Mouse (Mus musculus) bone marrow, adult 2 months (tissue): ENCODE results near the gene Krtap4-7. TPM values are rescaled to one million over a fixed set of nuclear protein-coding genes. Genes with fewer than 3 reads are reported as not detected.
"Not testable (repeated sequence)": the region's sequence is repeated elsewhere in the genome, so short reads cannot be mapped to it uniquely, and the experiment has no call there.

Source experiments
- H3K27ac ChIP-seq: fragments of 200-500 bp; 2 replicates; pipeline ENCODE4 v1.5.1; 2012; ENCODE audit warnings: low read depth, mild to moderate bottlenecking, control low read depth, inconsistent platforms, low read length; ENCODE audit not compliant: control insufficient read depth, poor library complexity, insufficient read depth
- H3K4me1 ChIP-seq: fragments of 200-500 bp; 2 replicates; pipeline ENCODE4 v1.6.1; 2011; ENCODE audit warnings: low read length; ENCODE audit not compliant: control insufficient read depth, insufficient read depth
- H3K4me3 ChIP-seq: fragments of 200-500 bp; replicated peaks from 2 replicates; pipeline ENCODE3; 2011; ENCODE audit warnings: mild to moderate bottlenecking, low read depth, low read length, control low read depth; ENCODE audit not compliant: control insufficient read depth
- CTCF ChIP-seq: fragments of 200-500 bp; IDR thresholded peaks from 2 replicates; pipeline ENCODE4 v1.5.1; 2011; ENCODE audit warnings: low read length, control low read depth; ENCODE audit not compliant: control insufficient read depth, insufficient read depth
- POLR2A ChIP-seq: fragments of 200-500 bp; IDR thresholded peaks from 2 replicates; pipeline ENCODE4 v1.6.1; 2011; ENCODE audit warnings: low read depth, mild to moderate bottlenecking, control low read depth, low read length, borderline replicate concordance; ENCODE audit not compliant: control insufficient read depth
- WGBS: fragments of 180-500 bp; shearing (Covaris S2); methylation state at CpG from one replicate; pipeline ENCODE4 v1.1.7; 2018; 5-methylcytosine and 5-hydroxymethylcytosine counted together
- polyA plus RNA-seq: library from polyadenylated mRNA; stranded (reverse); fragments of >200 nt; gene quantifications from 2 replicates; pipeline ENCODE4 v1.2.4, GENCODE M21; 2011; ENCODE audit warnings: low replicate concordance; ENCODE audit not compliant: missing spikeins, insufficient read depth, insufficient read length

Krtap4-7 gene
- polyA plus RNA-seq, result not detected in 2 replicates

DNA sequence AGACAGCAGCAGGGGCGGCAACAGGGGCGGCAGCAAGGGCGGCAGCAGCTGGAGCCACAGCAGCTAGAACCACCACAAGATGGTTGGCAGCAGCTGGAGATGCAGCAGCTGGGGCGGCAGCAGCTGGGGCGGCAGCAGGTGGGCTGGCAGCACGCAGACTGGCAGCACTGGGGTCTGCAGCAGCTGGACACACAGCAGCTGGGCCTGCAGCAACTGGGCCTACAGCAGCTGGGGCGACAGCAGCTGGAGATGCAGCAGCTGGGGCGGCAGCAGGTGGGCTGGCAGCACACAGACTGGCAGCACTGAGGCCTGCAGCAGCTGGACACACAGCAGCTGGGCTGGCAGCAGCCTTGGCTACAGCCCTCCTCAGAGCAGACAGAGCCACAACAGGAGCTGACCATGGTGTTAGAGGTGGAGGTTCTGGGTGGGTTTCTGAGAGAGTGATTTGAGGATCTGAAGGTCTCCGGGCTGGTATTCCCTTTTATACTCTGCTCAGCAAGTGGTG is at the start of gene Krtap4-7:
Gene Krtap4-7, minus strand, starts transcription at position 455 of the 505 bp plus-strand sequence.
- 70% methylated on average over 9 of the region's 9 CpGs for WGBS
- not testable (repeated sequence) for H3K27ac ChIP-seq, H3K4me1 ChIP-seq, H3K4me3 ChIP-seq

DNA sequence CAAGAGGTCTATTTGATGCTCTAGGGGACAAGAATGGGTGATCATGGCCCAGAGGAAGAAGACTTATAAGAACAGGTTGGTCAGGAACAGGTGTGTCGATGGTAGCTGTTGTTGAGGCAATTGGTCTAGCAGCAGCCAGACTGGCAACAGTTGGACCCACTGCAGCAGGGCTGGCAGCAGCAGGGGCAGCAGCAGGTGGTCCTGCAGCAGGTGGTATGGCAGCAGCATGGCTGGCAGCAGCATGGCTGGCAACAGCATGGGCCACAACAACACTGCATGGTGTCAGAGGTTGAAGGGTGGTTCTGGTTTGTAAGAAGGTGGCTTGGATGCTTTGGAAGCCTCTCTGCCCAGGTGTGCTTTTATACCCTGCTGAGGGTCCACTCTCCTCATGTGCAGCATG is 46.6 kb upstream of the Krtap4-7 start, which contains the start of gene Gm14190:
Gene Gm14190, minus strand, starts transcription at position 278 of the 400 bp plus-strand sequence.
- no peaks in the 10 kb centered on the region for H3K4me1 ChIP-seq
- no peak within 1 kb of the TSS for H3K4me3 ChIP-seq
- no peak for TF ChIP-seq CTCF
- no peak for TF ChIP-seq POLR2A
- 86% methylated on average over 1 of the region's 1 CpGs for WGBS
- H3K27ac ChIP-seq, result no peak within 1 kb of the TSS

DNA sequence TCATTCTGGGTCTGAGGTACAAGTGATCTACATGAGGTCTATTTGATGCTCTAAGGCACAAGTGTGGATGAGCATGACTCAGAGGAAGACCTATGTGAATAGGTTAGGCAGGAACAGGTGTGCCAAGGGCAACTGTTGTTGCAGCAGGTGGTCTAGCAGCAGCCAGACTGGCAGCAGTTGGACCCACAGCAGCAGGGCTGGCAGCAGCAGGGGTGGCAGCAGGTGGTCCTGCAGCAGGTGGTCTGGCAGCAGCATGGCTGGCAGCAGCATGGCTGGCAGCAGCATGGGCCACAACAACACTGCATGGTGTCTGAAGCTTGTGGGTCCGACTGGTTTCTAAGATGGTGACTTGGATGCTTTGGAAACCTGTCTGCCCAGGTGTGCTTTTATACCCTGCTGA is 41.3 kb upstream of the Krtap4-7 start:
- H3K4me1 ChIP-seq, H3K27ac ChIP-seq, H3K4me3 ChIP-seq: not testable (repeated sequence)
- WGBS, result 60% methylated on average over 1 of the region's 1 CpGs

DNA sequence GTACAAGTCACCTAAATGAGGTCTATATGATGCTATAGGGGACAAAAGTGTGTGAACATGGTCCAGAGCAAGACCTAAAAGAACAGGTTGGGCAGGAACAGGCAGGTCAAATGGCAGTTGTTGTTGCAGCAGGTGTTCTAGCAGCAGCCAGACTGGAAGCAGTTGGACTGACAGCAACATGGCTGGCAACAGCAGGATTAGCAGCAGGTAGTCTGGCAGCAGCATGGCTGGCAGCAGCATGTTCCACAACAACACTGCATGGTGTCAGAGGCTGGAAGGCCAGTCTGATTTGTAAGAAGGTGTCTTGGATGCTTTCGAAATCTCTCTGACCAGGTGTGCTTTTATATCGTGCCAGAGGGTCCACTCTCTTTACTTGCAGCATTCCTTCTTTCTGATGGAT is 39.6 kb upstream of the Krtap4-7 start:
- no peak overlapping the region for H3K27ac ChIP-seq
- no peak for TF ChIP-seq POLR2A
- TF ChIP-seq CTCF, result no peak
- no peaks in the 10 kb centered on the region; the same call in 1 of the 2 replicates for H3K4me1 ChIP-seq
- H3K4me3 ChIP-seq, result no peak overlapping the region
- 72% methylated on average over 2 of the region's 2 CpGs for WGBS

DNA sequence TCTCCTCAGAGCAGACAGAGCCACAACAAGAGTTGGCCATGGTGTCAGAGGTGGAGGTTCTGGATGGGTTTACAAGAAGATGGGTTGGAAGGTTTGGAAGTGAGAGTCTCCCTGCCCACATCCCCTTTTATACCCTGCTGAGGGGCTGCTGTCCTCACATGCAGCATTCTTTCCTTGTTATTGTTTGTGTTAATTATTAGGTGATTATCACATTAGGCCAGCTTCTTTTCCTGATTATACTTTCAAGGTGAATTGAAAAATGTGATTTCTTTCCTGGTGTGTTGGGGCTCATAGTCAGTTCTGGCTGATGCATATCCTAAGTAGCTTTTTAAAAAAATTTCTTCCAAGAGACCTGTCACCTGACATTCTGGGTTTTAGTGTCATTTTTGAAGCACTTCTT is 22.0 kb upstream of the Krtap4-7 start, which contains the start of gene Krtap4-6:
Gene Krtap4-6, minus strand, starts transcription at position 101 of the 400 bp plus-strand sequence.
- no peaks in the 10 kb centered on the region for H3K4me1 ChIP-seq
- H3K27ac ChIP-seq, result no peak within 1 kb of the TSS
- TF ChIP-seq POLR2A (no peak), CTCF (no peak)
- no peak within 1 kb of the TSS for H3K4me3 ChIP-seq

DNA sequence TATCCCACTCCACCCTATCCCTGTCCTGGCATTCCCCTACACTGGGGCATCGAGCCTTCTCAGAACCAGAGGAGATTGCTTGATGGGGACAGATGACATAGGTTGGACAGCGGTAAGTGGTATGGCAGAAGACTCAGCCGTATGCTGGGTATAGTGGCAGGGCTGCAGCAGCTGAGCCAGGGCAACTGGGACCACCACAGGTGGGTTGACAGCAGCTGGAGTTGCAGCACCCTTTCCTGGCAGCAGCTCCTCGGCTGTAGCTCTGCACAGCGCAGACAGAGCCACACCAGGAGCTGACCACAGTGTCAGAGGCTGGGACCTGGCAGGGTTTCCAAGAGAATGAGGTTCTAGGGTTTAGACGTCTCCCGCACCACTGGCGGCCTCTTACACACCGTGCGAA is 18.9 kb upstream of the Krtap4-7 start:
- TF ChIP-seq POLR2A (no peak), CTCF (no peak)
- no peak overlapping the region for H3K27ac ChIP-seq
- 79% methylated on average over 10 of the region's 10 CpGs for WGBS
- no peak overlapping the region for H3K4me3 ChIP-seq
- no peaks in the 10 kb centered on the region for H3K4me1 ChIP-seq

DNA sequence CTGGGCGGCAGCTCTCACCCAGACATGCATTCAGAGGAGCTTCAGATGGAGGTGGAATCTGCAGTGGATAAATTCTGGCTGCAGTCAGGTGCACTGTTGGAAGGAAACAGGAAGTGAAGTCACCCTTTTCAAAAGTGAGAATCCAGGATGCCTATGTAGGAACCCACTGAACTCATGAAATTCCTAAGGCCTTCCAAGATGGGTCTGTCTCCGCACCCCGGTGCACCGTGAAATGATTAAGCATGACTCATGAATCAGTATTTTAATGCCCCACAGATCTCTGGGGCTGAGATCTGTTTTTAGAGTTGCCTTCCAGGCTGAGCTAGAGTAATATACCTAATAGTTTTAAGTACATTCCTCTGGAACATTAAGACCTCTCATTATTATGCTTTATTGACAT is 15.4 kb upstream of the Krtap4-7 start:
- H3K27ac ChIP-seq, result no peak overlapping the region
- H3K4me3 ChIP-seq, result no peak overlapping the region
- WGBS, result 86% methylated on average over 4 of the region's 4 CpGs
- H3K4me1 ChIP-seq, result no peaks in the 10 kb centered on the region
- no peak for TF ChIP-seq CTCF

DNA sequence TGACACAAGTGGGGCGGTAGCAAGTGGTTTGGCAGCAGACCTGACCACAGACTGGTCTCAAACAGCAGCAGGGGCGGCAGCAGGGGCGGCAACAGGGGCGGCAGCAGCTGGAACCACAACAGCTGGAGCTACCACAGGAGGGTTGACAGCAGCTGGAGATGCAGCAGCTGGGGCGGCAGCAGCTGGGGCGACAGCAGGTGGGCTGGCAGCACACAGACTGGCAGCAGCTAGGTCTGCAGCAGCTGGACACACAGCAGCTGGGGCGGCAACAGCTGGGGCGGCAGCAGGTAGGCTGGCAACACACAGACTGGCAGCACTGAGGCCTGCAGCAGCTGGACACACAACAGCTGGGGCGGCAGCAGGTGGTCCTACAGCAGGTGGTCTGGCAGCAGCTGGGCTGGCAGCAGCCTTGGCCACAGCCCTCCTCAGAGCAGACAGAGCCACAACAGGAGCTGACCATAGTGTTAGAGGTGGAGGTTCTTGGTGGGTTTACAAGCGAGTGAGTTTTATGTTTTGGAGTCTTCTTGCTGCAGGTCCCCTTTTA is 14.7 kb upstream of the Krtap4-7 start, which contains the start of gene Gm11563:
Gene Gm11563, minus strand, starts transcription at position 494 of the 544 bp plus-strand sequence.
- not testable (repeated sequence) for H3K4me1 ChIP-seq, H3K4me3 ChIP-seq, H3K27ac ChIP-seq
- WGBS, result 48% methylated on average over 10 of the region's 10 CpGs

DNA sequence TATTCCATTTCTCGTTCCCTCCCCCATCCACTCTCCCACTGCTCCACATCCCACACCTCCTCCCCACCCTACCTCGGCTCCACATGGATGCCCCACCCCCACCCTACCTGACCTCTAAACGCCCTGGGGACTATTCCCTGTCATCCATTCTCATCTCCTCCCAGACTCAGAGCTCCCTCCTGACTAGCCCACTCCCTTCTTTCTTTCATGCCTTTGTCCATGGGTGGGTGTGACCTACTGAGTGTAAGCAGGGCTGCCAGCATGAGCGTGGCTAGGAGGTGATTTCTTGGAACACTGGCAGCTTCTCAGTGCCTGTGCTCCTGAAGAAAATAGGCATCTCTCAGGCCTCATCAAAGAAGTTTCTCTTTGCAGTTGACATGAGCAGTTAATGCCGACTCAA is 13.2 kb upstream of the Krtap4-7 start:
- Histone ChIP-seq H3K27ac (no peak overlapping the region), H3K4me1 (no peaks in the 10 kb centered on the region), H3K4me3 (no peak overlapping the region)
- no peak for TF ChIP-seq CTCF
- no peak for TF ChIP-seq POLR2A
- 63% methylated on average over 5 of the region's 5 CpGs for WGBS
